Mouse (Mus musculus) gastrocnemius, adult 8-10 months (tissue): ENCODE results near the gene Sval1. TPM values are rescaled to one million over a fixed set of nuclear protein-coding genes. Genes with fewer than 3 reads are reported as not detected.

Source experiments
- DNase-seq, 2 experiments: peaks; one replicate each; pipeline ENCODE4 v3.0.0; 2022; ENCODE audit warnings: low spot score in 2 of 2
- total RNA-seq, 4 experiments: library from RNA; stranded (reverse); gene quantifications; 2 replicates each; pipeline ENCODE4 v1.2.4; 2022

Gene Sval1
- not detected for total RNA-seq

DNA sequence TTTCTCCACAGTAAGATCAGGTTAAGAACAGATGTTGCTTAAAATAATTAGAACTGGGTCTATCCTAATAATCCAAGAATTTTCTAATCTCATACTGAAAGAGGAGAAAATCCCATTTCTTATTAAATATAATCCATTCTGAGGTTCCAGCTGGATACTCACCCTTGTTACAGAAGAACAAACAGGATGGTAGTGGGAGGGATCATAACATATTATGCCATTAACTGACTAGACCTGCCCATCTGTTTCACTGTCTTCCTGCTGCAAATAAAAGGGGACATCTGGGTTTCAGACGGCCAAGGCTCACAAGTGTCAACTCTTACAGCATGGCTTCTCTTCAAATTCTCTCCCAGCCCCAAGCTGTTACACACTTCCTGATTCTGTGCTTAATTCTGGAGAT, at the start of gene Sval1:
Sval1 (plus strand) TSS at position 301 of the 400 bp plus-strand sequence.
- DNase-seq, result no peak

DNA sequence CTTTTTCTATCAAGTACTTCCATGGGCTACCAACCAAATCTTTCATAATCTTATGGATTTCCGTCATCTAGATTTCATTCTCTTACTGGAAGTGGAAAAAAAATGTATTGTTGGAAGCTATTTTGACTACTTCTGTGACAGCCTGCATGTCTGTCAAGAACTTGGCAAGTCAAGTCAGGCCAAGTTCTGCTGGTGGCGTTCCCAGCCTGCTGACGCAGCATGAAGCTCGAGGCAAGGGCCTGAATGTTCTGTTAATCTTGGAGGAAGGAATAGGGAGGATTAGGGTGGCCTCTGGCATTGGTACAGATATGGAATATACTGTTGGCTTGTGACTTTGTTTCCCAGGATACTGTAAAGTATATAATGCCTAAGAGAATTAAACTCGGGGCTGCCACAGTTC, 39.8 kb upstream of the Sval1 start:
- no peak for DNase-seq

DNA sequence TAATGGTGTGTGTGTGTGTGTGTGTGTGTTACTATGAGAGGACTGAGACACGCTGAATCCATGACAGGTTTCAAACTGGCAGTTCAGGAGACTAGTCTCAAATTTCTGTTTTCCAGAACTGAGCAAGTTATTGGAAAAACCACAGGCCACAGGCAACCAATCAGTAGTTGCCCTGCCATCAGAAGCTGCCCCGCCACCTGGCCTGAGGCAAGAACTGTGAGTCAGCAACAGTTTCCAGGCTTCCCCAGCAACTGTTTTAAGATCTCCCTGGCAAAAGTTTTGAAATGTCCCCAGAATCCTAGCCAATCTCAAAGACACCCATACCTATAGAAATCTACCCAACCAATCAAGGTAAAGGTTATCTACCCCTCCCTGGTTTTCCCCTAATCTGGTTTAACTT, 36.5 kb upstream of the Sval1 start:
- DNase-seq, result no peak

DNA sequence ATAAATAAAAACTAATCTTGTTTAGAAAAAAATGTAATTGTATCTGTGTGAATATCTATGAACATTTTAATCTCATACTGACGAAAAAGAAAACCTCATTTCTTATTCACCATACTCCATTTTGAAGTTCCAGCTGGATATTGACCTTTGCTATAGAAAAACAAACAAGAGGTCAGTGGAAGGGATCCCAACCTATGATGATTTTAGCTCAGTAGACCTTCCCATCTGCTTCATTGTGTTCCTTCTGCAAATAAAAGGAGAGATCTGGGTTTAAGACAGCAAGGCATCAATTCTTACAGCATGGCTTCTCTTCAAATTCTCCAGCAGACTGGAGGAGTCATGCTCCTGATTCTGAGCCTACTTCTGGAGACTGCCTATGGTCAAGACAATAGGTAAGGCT, 16.4 kb downstream of the Sval1 start, which contains the start of gene Sval3:
Sval3 (plus strand) TSS at position 301 of the 400 bp plus-strand sequence.
- DNase-seq, result no peak

Other genes with a start within 250 kb of the Sval1 start
- not detected for gene Kel, start 247.3 kb upstream of the Sval1 start, total RNA-seq
- gene Olfr459, start 176.5 kb upstream of the Sval1 start, total RNA-seq, result not detected
- gene Pip, start 104.1 kb upstream of the Sval1 start, total RNA-seq, result not detected
- not detected for gene Sval2, start 98.6 kb upstream of the Sval1 start, total RNA-seq
- not detected for gene Sval3, start 16.5 kb downstream of the Sval1 start, total RNA-seq
- gene Sva, start 86.8 kb downstream of the Sval1 start, total RNA-seq, result not detected
- not detected for gene Tas2r139, start 189.3 kb downstream of the Sval1 start, total RNA-seq